Mouse (Mus musculus): ENCODE measurements at regions not wholly inside any gene's neighbourhood (a gene's known extent, or its start where the extent isn't known, plus 50 kb on each side); places are given as distances from the start of the nearest gene placed in this dataset.
"Not testable (repeated sequence)": the region's sequence is repeated elsewhere in the genome, so short reads cannot be mapped to it uniquely, and the experiment has no call there.

- TF ChIP-seq EP300 (IDR thresholded peaks at IDR 0.05; ENCODE audit: insufficient read depth, low read depth, low read length) (no peak), POLR2A (IDR thresholded peaks at IDR 0.05; ENCODE audit: insufficient read depth, low read depth, low read length) (no peak), CTCF (IDR thresholded peaks at IDR 0.05) (no peak)
- Histone ChIP-seq H3K4me1 (ENCODE audit: control insufficient read depth, insufficient read depth, low read length) (no peaks in the 10 kb centered on the region; the same call in 1 of the 2 replicates), H3K27ac (no peak overlapping the region), H3K36me3 (ENCODE audit: control insufficient read depth, insufficient read depth, low read length) (no peaks in the 10 kb centered on the region), H3K4me3 (no peak overlapping the region), H3K27me3 (ENCODE audit: control insufficient read depth, insufficient read depth, low read length) (peaks cover 7% of the 10 kb centered on the region), H3K9ac (ENCODE audit: low read depth, low read length) (no peak overlapping the region), H3K79me2 (replicated peaks; ENCODE audit: control insufficient read depth, insufficient read depth, low read length) (no peaks in the 10 kb centered on the region)
- 73% methylated on average over 2 of the region's 2 CpGs for WGBS
- intact Hi-C loops (cut with DNase I) = no loop called here
- DNase-seq = no peak
Measured at GRCm38 (mm10) chr9:104407011-104407410, 69.5 kb upstream of the Acpp start.

DNA sequence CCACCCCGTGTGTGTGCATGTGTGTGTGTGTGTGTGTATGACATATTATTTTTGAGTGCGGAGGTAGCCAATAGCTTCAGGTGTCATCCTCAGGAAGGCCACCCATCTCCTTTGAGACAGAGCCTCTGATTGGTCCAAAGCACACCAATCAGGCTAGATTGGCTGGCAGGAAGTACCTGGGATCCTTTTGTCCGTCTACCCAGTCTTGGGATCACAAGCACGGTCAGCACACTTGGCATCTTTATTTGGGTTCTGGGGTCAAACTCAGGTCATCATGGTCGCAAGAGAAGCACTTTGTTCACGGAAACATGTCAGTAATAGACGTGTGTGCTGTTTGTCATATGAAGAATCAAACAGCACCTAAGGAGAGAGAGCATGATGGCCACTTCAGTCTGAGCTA is 68.9 kb upstream of the Acpp start:
- Histone ChIP-seq H3K9ac (ENCODE audit: low read depth, low read length) (no peak overlapping the region), H3K27me3 (ENCODE audit: control insufficient read depth, insufficient read depth, low read length) (peaks cover 7% of the 10 kb centered on the region), H3K79me2 (replicated peaks; ENCODE audit: control insufficient read depth, insufficient read depth, low read length) (no peaks in the 10 kb centered on the region), H3K36me3 (ENCODE audit: control insufficient read depth, insufficient read depth, low read length) (no peaks in the 10 kb centered on the region), H3K4me3 (no peak overlapping the region), H3K4me1 (ENCODE audit: control insufficient read depth, insufficient read depth, low read length) (no peaks in the 10 kb centered on the region; the same call in 1 of the 2 replicates), H3K27ac (no peak overlapping the region)
- TF ChIP-seq POLR2A (IDR thresholded peaks at IDR 0.05; ENCODE audit: insufficient read depth, low read depth, low read length) = no peak
- TF ChIP-seq EP300 (IDR thresholded peaks at IDR 0.05; ENCODE audit: insufficient read depth, low read depth, low read length) = no peak
- no peak for TF ChIP-seq CTCF (IDR thresholded peaks at IDR 0.05)
- 65% methylated on average over 7 of the region's 7 CpGs for WGBS
- intact Hi-C loops (cut with DNase I) = no loop called here
- no peak for DNase-seq

DNA sequence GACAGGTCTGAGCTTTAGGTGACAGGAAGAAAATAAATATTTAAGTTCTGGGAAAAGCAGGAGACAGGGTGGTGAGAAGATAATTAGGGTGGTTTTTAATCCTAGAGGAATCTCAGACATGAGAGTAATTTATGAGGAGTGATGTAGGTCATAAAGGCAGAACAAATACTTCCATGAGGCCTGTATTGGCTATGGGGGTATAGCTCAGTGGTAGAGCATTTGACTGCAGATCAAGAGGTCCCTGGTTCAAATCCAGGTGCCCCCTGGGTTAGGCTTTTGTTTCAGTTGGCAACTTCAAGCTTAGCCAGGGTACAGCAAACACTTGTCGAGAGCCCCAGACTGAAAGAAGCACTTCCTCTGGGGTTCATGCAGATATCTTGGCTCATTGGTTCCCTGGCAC is 66.3 kb upstream of the Acpp start:
- Histone ChIP-seq H3K79me2 (replicated peaks; ENCODE audit: control insufficient read depth, insufficient read depth, low read length) (no peaks in the 10 kb centered on the region), H3K27ac (no peak overlapping the region), H3K9ac (ENCODE audit: low read depth, low read length) (no peak overlapping the region), H3K36me3 (ENCODE audit: control insufficient read depth, insufficient read depth, low read length) (no peaks in the 10 kb centered on the region), H3K4me3 (no peak overlapping the region), H3K27me3 (ENCODE audit: control insufficient read depth, insufficient read depth, low read length) (peaks cover 6% of the 10 kb centered on the region), H3K4me1 (ENCODE audit: control insufficient read depth, insufficient read depth, low read length) (no peaks in the 10 kb centered on the region; the same call in 1 of the 2 replicates)
- TF ChIP-seq EP300 (IDR thresholded peaks at IDR 0.05; ENCODE audit: insufficient read depth, low read depth, low read length) = no peak
- no peak for TF ChIP-seq POLR2A (IDR thresholded peaks at IDR 0.05; ENCODE audit: insufficient read depth, low read depth, low read length)
- no peak for TF ChIP-seq CTCF (IDR thresholded peaks at IDR 0.05)
- intact Hi-C loops (cut with DNase I) = no loop called here
- no peak for DNase-seq
- WGBS = 59% methylated on average over 1 of the region's 1 CpGs

DNA sequence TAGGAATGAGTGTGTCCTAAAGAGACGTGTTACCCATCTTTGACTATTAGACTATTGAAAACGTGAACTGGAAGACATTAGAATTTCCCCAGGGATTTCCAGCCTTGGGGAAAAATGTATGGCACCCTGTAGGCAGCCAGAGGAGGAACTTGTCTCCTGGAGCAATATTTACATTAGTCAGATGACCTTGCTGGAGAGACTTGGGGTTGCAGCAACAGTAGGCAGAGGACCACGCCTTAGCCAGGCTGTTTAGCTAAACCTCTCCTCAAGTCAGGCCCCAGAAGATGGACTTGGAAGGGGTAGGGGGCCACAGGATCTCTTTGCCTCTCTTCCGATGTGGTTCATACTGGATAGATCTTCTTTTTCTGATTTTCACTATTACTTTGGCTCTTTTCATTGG is 64.1 kb upstream of the Acpp start:
- Histone ChIP-seq H3K36me3 (ENCODE audit: control insufficient read depth, insufficient read depth, low read length) (no peaks in the 10 kb centered on the region), H3K4me1 (ENCODE audit: control insufficient read depth, insufficient read depth, low read length) (no peaks in the 10 kb centered on the region), H3K27ac (no peak overlapping the region), H3K27me3 (ENCODE audit: control insufficient read depth, insufficient read depth, low read length) (no peaks in the 10 kb centered on the region), H3K9ac (ENCODE audit: low read depth, low read length) (no peak overlapping the region), H3K4me3 (no peak overlapping the region), H3K79me2 (replicated peaks; ENCODE audit: control insufficient read depth, insufficient read depth, low read length) (no peaks in the 10 kb centered on the region)
- no peak for TF ChIP-seq POLR2A (IDR thresholded peaks at IDR 0.05; ENCODE audit: insufficient read depth, low read depth, low read length)
- no peak for TF ChIP-seq CTCF (IDR thresholded peaks at IDR 0.05)
- TF ChIP-seq EP300 (IDR thresholded peaks at IDR 0.05; ENCODE audit: insufficient read depth, low read depth, low read length) = no peak
- no peak for DNase-seq
- WGBS = 66% methylated on average over 4 of the region's 4 CpGs
- intact Hi-C loops (cut with DNase I) = no loop called here

DNA sequence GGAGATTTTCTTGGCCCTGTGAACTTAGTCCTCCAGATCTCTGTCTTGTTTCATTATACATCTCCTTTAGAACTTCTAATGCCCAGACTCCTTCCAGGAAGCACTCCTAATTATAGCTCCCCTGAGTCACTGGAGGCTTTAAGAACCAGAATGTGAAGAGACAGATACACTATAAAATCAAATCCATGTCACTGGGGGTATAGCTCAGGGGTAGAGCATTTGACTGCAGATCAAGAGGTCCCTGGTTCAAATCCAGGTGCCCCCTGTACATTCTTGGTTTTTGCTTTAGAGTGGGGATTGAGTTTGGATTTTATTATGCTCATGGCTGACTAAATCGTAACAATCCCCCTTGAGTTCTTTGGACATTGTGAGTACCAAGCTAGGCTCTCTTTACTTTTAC is 62.4 kb upstream of the Acpp start:
- 87% methylated on average over 1 of the region's 1 CpGs for WGBS
- no peak overlapping the region for H3K9ac ChIP-seq (ENCODE audit: low read depth, low read length)

GRCm38 (mm10) chr9:104398484-104398883 is 60.9 kb upstream of the Acpp start:
- H3K4me3 ChIP-seq; DNase-seq; H3K4me1 ChIP-seq (ENCODE audit: control insufficient read depth, insufficient read depth, low read length); H3K36me3 ChIP-seq (ENCODE audit: control insufficient read depth, insufficient read depth, low read length); intact Hi-C loops (cut with DNase I); H3K27ac ChIP-seq; H3K79me2 ChIP-seq (replicated peaks; ENCODE audit: control insufficient read depth, insufficient read depth, low read length); H3K27me3 ChIP-seq (ENCODE audit: control insufficient read depth, insufficient read depth, low read length); H3K9ac ChIP-seq (ENCODE audit: low read depth, low read length): not testable (repeated sequence)
- WGBS = 49% methylated on average over 4 of the region's 4 CpGs

More for the DNA sequence above, 62.4 kb upstream of the Acpp start:
- H3K36me3 ChIP-seq (ENCODE audit: control insufficient read depth, insufficient read depth, low read length) = no peaks in the 10 kb centered on the region
- H3K27ac ChIP-seq = no peak overlapping the region
- H3K4me1 ChIP-seq (ENCODE audit: control insufficient read depth, insufficient read depth, low read length) = no peaks in the 10 kb centered on the region
- no peaks in the 10 kb centered on the region for H3K79me2 ChIP-seq (replicated peaks; ENCODE audit: control insufficient read depth, insufficient read depth, low read length)
- no peak for DNase-seq
- intact Hi-C loops (cut with DNase I) = no loop called here
- H3K27me3 ChIP-seq (ENCODE audit: control insufficient read depth, insufficient read depth, low read length) = no peaks in the 10 kb centered on the region
- no peak overlapping the region for H3K4me3 ChIP-seq
- TF ChIP-seq POLR2A (IDR thresholded peaks at IDR 0.05; ENCODE audit: insufficient read depth, low read depth, low read length) (no peak), CTCF (IDR thresholded peaks at IDR 0.05) (no peak), EP300 (IDR thresholded peaks at IDR 0.05; ENCODE audit: insufficient read depth, low read depth, low read length) (no peak)

All from heart, adult 2 months (tissue).